Mouse (Mus musculus): ENCODE measurements around the gene Pgm1.

Gene Pgm1

DNA sequence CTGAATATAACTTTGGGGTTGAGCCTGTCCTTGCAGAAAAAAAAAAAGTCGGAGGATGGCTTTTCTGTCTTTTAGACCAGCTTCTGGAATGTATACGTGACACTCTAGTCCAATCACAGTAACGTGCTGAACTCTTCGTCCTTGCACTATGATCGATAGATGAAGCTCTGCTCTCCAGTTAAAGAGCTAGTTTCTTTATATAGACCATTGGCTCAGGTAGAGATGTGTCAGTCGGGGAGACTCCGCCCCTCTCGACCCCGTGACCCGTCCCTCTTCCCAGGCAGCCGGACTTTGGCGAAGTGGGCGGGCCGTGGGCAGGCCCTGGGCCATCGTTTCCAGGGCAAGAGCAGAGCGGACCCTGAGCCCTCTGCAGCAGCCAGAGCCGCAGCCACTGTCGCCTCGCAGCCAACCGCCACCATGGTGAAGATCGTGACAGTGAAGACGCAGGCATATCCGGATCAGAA is at the start of gene Pgm1:
TSS of gene Pgm1 (plus strand) at position 266 of the 464 bp plus-strand sequence.
- DNase-seq (ENCODE audit: low spot score), result peak; percentile 70

DNA sequence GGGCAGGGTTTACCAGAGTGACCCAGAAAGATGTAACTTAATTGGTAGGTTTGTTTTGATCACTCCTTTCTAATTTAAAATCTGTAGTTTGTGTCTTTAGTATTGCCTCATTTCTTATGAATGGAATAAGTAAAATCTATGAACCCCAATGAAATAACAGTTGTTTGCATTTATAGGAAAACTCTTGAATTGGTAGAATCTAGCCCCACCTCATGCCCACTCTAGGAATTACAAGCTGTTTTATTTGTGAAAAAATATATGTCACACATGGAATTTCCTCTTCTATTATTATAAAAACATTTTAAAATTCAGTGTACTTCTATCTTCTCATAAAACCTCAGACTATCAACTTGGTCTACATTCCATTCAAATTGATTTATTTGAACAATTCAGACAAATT is 47.3 kb upstream of the Pgm1 start:
- DNase-seq (ENCODE audit: low spot score), result peak; percentile 7

DNA sequence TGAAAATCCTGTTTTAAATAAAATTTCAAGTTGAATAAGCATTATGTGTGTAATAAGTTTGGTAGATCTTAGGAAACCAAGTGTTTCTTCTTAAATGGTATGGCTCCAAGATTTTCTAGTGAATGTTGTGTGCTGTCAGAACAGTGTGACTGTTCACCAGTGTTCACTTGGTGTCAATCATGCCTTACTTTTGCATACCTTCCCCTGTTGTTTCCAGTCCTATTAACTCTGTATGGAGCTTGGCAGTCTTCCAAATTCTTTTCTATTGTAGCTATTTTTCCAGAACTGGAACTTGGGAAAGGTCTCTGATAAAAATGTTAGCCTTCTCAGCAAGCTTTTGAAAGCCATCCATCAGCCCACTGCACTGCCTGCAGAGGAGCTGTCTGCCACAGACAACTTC is 46.8 kb upstream of the Pgm1 start:
- DNase-seq (ENCODE audit: low spot score), result no peak

DNA sequence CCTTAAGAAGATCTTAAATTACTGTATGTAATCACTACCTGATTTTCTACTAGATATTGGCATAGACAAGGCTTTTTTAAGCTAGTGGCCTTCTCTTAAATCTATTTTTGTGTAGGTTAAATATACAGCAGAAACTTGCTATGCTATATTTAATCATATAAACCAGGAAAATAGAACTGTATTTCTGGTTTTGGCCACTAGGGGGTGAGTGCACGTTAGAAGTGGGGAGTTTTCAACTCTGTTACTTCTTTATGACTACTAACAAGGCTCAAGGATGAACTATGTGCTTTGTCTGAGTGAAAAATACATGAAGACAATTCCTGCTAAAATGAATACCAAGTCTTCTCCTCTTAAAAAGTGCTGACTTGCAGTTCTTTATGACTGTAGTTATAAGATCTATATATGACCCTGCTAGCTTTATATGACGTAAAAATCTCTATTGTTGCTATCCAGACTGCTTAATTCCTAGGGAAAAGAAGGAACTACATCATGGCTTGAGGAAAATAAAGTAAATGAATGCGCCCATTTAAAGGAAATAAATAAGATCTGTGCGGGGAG is 15.2 kb upstream of the Pgm1 start:
- no peak for DNase-seq (ENCODE audit: low spot score)

GRCm38 (mm10) chr4:99926380-99926779 is 2.8 kb upstream of the Pgm1 start:
- DNase-seq (ENCODE audit: low spot score), result no peak

GRCm38 (mm10) chr4:99928521-99928920 is 693 bp upstream of the Pgm1 start:
- DNase-seq (ENCODE audit: low spot score), result no peak

- peak; percentile 63 for DNase-seq (ENCODE audit: low spot score)
Observed at GRCm38 (mm10) chr4:99929613-99930517, 651 bp downstream of the Pgm1 start, which contains the start of gene Itgb3bp. Gene Itgb3bp, minus strand, starts transcription at chr4:99929813.

DNA sequence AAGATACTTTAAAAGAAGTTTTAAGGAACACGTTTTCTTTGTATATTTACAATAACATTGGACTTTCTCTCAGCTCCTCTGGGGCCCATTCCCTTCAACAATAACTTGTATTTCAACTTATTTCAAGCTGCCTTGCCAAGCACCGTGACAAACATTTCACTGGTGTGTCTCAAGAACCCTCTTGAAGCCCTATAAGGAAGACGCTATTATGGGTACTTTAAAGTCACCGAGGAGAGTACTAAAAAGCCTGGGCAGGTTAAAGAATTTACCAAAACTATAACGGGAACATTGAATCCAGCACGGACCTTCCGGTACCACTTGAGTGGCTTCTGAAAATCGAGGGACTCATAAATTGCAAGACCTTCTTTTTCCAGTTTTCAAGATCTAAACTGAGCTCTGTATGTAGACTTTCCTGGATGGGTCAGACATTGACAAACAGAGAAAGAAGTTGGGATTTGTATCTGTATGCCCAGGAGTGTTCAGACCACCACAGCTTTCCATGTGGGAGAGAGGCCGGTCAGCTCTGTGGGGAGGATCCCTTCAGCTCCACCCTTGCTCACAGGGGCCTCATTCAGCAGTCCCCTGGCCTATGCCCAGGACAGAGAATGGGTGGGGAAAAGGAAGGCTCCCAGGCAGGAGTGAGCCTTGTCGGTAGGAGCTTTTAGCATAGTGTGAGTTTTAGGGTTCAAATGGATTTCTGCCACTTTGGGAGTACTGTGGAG is 1.5 kb downstream of the Pgm1 start:
- DNase-seq (ENCODE audit: low spot score), result no peak

- no peak for DNase-seq (ENCODE audit: low spot score)
Observed at GRCm38 (mm10) chr4:99931240-99931580, 2.0 kb downstream of the Pgm1 start.

GRCm38 (mm10) chr4:99931807-99932206 is 2.6 kb downstream of the Pgm1 start:
- DNase-seq (ENCODE audit: low spot score), result no peak

DNA sequence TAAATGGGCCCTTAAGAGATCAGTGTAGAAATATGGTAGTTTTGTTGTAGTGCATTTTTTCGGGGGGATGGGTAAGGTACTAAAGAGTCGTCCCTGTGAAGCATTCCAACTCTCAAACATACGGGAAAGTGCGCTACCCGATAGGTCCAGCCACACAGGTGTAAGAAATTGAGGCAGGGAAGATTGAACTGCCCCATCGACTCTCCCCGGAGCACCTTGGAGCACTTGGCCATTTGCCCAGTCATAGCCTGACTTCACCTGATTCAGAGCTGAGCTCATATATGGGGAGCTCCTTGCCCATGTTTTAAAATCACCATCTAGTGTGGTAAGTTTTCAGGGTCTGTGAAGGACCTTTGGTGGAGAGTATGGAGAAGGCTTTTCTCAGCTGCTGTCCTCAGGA is 5.6 kb downstream of the Pgm1 start:
- no peak for DNase-seq (ENCODE audit: low spot score)

GRCm38 (mm10) chr4:99936278-99936677 is 7.1 kb downstream of the Pgm1 start:
- DNase-seq (ENCODE audit: low spot score), result no peak

- DNase-seq (ENCODE audit: low spot score), result no peak
Observed at GRCm38 (mm10) chr4:99939711-99940505, 10.7 kb downstream of the Pgm1 start.

DNA sequence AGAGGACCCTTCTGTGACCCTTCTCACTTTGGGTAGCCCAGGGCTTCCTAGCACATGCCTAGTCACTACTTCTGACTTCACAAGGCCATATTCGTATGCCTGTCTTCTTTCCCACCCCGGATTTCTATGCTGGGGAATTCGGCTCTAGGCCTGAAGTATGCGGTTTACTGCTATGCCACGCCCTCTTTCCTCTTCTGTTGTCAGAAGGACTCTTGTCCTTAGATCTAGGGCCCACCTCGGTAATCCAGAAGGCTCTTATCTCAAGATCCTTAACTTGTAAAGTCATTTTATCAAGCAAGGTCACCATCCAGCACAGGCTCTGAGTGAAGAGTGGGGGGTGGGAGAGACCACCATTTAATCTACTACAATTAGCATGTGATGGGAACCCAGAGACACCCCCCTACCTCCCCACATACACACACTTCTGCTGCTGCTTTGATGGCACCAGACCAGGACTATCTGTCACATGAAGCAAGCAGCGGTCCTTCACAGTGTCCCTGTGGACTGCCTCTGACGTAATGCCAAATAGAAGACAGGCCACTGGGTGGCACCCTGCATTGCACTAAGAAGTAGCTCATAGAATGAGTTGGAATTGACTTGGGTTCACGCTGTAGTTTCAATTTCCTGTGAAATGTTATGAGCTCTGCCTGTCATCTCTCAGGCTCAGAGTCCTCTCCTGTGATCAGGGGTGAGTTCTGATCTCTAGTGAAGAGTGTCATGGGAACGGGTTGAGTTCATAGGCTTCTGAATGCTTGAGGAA is 12.6 kb downstream of the Pgm1 start:
- DNase-seq (ENCODE audit: low spot score), result no peak

DNA sequence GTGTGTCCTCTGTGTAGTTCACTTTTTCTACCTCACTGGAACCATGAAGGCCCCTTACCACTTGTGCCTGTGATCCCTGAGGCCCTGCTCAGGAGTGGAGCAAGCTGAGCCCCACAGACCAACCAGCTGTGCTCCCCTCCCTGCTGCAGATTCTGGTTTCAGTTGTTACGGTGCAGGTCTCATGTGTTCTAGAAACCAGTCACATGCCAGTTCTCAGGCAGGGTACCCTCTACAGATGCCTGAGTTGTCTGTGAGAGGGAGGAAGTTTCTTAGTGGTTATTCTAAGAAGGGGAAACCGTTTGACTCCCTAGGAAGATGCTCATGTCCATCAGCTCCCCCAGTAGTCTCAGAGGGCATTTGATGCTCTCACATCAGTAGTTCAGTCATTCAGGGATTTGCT is 15.4 kb downstream of the Pgm1 start:
- DNase-seq (ENCODE audit: low spot score), result no peak

- no peak for DNase-seq (ENCODE audit: low spot score)
Observed at GRCm38 (mm10) chr4:99945011-99945410, 15.8 kb downstream of the Pgm1 start.

DNA sequence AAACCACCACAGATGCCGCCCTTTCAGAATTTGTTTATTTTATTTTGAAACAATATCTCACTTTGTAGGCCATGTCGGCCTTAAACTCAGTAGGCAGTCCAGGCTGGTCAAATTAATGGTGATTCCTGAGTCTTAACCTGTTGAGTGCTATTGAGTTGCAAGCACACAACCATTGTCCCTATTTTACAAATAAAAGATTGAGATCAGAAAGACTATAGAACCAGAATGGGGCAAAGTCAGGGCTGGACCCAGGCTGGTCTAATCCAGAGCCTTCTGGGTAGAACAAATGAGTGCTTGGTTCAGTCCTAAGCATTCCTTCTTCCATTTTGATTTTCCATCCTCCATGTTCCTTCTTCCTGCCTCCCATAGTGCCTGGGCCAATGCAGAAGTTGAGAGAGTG is 17.3 kb downstream of the Pgm1 start:
- no peak for DNase-seq (ENCODE audit: low spot score)

- DNase-seq (ENCODE audit: low spot score), result no peak
Observed at GRCm38 (mm10) chr4:99947192-99947591, 18.0 kb downstream of the Pgm1 start.

DNA sequence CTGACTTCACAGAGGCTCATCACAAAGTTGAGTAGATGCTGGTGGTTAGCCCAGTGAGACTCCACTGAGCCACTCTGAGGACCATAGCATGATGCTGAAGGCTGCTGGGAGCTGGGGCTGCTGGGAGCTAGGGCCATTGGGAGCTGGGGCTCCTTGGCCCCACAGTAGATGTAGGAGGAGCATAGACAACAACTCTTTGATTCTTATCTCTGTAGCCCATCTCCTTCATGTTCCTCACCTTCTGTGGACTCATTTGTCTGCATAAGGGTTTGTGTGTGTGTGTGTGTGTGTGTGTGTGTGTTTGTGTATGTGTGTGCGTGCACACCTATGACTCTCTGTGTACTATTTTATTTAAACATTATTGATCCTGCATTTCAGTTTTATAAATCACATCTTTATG is 18.7 kb downstream of the Pgm1 start:
- no peak for DNase-seq (ENCODE audit: low spot score)

GRCm38 (mm10) chr4:99953904-99954303 is 24.7 kb downstream of the Pgm1 start:
- no peak for DNase-seq (ENCODE audit: low spot score)

DNA sequence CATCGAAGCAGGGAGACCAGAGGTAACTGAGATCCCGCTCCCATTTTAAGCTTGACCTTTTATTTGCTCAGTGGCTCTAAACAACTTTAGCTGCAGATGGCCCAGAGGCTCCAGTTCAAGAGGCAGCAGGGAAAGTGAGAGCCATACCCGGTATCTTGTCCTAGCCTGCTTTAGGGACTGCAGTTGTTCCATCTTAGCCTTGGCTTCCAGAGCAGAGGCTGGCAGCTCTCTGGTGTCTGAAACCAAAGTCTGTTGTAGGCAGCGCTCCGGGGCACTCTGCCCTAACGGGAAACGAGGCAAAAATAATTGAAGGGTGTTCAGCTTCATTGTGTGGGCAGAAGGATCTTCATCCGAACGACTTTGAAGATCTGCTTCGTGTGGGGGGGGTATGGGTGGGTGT is 26.2 kb downstream of the Pgm1 start:
- DNase-seq (ENCODE audit: low spot score), result no peak

Data from left cerebral cortex, adult 11 months (tissue).